Mouse (Mus musculus) retina, embryonic 14.5 days (tissue): ENCODE results near the gene Eml4.

Source experiments
- DNase-seq: peaks from one replicate; pipeline ENCODE4 v3.0.0-alpha.2; 2015; ENCODE audit warnings: low spot score

Eml4 gene

GRCm38 (mm10) chr17:83350379-83351091, at the start of gene Eml4:
Gene Eml4 (plus strand): TSS chr17:83350931.
- peak; percentile 94 for DNase-seq

GRCm38 (mm10) chr17:83301433-83301832, 49.3 kb upstream of the Eml4 start:
- DNase-seq: no peak

GRCm38 (mm10) chr17:83304089-83304822, 46.5 kb upstream of the Eml4 start:
- no peak for DNase-seq

GRCm38 (mm10) chr17:83306964-83307640, 43.6 kb upstream of the Eml4 start:
- DNase-seq: no peak

- no peak for DNase-seq
Measured at GRCm38 (mm10) chr17:83307641-83308296, 43.0 kb upstream of the Eml4 start.

- DNase-seq: no peak
Measured at GRCm38 (mm10) chr17:83308451-83308850, 42.3 kb upstream of the Eml4 start.

GRCm38 (mm10) chr17:83309243-83309642, 41.5 kb upstream of the Eml4 start:
- DNase-seq: no peak

- DNase-seq: no peak
Measured at GRCm38 (mm10) chr17:83311806-83312205, 38.9 kb upstream of the Eml4 start.

GRCm38 (mm10) chr17:83312244-83312918, 38.4 kb upstream of the Eml4 start:
- DNase-seq: peak; percentile 59

GRCm38 (mm10) chr17:83313046-83313689, 37.6 kb upstream of the Eml4 start:
- no peak for DNase-seq

- DNase-seq: no peak
Measured at GRCm38 (mm10) chr17:83315476-83315875, 35.3 kb upstream of the Eml4 start.

GRCm38 (mm10) chr17:83322621-83323335, 28.0 kb upstream of the Eml4 start:
- peak; percentile 29 for DNase-seq

GRCm38 (mm10) chr17:83323410-83324268, 27.1 kb upstream of the Eml4 start:
- no peak for DNase-seq

- no peak for DNase-seq
Measured at GRCm38 (mm10) chr17:83324269-83324616, 26.5 kb upstream of the Eml4 start.

- DNase-seq: no peak
Measured at GRCm38 (mm10) chr17:83335183-83335584, 15.5 kb upstream of the Eml4 start.

- DNase-seq: no peak
Measured at GRCm38 (mm10) chr17:83337051-83337898, 13.5 kb upstream of the Eml4 start.

GRCm38 (mm10) chr17:83339368-83340085, 11.2 kb upstream of the Eml4 start:
- DNase-seq: no peak

GRCm38 (mm10) chr17:83340895-83341524, 9.7 kb upstream of the Eml4 start:
- DNase-seq: no peak
